Mouse (Mus musculus) CH12F3 (cell line): ENCODE measurements around the gene Npsr1.

Experiments
- in situ Hi-C: fragments of 300-500 bp; cut with MboI; formaldehyde crosslinking; loops from 2 replicates; pipeline ENCODE4 v1.14.3; 2020; ENCODE audit warnings: low sequenced_read_pairs

Gene Npsr1

DNA sequence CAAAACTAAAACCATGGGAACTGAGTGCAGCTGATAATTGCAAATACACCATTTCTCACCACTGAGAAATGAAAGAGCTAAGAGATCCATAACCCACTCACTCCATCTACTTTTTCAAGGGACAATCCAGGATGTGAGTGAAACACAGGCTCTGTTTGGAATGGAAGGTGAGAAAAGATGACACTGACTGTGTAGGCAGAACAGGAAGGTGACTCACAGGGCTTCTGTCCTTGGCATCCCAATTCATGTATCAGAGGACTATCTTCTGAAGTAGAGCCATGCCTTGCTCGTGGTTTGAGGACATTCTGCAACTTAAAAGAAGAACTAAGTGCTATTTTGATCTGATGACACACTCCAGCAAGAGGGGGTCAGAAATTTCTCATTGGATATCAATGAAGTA is 119.9 kb downstream of the Npsr1 start:
- in situ Hi-C loops: no loop called here

DNA sequence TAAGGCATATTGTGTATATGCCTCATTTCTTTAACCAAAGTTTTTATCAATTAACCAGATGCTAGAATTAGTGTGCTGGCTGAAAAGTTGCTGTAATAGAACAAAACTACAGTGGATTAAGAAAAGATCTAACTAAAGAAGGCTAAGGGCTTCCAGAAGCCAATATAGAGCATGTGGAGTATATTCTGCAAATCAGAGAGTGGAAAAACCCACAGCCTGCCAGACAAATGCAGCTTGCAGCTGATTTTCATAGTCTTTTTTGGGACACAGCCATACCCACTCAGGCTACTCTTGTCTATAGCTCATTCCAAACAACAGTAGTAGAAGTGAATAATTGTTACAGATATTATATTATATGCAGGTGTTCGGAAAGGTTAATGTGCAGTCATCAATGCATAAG is 138.7 kb downstream of the Npsr1 start:
- in situ Hi-C loops: no loop called here

DNA sequence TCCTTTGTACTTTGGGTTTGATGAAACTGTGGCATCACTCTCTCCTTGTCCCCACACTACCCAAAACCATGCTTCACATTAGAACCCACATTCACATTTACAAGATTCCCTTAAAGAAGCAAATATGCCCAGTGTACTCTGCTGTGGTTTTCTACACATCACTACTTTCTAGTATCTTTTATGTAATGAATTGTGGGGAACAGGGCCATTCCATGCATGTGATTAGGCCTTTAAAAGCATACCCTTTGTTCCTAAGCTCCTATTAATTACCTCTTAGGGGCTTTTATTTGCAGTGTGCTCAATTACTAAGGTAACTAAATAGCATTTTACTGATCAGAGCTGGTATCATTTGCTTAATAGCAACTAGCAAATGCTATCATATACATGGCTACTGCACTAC is 149.8 kb downstream of the Npsr1 start:
- in situ Hi-C loops: no loop called here

DNA sequence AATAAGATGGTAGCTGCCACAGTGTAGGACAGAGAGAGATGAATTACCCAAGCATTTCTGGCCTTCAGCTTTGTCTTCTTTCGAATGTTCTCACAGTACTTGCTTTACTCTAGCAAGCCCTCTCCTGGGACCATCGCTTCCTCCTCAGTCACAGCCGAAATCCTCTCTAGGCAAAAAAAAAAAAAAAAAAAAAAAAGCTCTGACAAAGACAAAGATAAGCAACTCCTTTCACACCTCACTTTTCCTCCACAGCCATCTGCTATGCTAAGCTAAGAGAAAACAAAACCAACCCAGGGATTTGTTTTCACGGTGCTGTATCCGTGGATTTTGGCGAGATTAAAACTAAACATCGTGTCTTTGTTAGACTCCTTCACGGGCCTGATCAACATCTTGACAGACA is 156.4 kb downstream of the Npsr1 start:
- in situ Hi-C loops: no loop called here

DNA sequence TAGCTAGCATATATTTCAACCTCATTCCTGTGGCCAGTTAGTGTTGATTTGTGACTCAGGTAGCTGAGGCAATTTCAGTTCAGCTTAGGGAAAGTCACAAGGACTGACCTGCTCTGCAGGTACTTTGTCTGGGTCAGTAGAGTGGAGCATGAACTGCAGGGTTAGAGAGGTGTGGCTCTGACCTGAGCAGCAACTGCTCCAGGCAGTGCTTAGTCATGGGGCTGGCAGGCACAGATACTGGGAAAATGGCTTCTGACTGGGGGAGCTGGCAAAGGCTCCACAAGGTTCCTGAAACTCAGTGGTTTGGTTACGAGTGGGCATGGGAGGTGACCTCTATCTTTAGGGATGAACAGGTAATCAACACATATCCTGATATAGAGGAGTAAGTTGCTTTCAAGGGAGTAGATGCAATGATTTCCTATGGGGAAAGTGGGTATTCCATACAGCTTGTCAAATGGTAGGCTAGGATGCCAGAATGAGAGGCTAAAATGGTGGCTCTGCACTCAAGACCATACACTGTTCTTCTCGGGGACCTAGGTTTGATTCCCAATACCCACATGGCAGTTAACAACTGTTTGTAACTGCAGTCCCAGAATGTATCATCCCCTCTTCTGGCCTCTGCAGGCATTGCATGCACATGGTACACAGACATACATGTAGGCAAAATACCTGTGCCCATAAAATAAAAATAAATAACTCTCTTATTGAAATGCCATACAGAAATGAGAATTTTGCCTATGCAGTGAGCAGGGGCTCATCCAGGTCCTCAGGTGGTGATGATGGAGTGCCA is 182.9 kb downstream of the Npsr1 start:
- in situ Hi-C loops: no loop called here

DNA sequence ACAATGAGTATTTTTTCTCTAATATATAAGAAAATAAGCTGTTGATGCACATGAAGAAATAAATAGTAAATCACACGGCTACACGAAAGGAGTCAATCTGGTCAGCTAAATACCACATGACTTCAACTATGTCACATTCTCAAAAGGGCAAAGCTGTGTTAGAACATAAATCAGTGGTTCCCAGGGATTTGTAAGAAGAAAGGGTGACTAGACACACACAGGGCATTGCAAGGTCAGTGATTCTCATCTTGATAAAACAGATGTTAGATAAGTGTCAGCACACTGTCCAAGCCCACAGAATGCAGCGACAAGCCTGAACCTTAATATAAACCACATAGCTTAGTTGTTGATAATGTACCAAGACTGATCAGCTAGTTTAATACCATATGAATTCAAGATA is 184.8 kb downstream of the Npsr1 start:
- in situ Hi-C loops: no loop called here

DNA sequence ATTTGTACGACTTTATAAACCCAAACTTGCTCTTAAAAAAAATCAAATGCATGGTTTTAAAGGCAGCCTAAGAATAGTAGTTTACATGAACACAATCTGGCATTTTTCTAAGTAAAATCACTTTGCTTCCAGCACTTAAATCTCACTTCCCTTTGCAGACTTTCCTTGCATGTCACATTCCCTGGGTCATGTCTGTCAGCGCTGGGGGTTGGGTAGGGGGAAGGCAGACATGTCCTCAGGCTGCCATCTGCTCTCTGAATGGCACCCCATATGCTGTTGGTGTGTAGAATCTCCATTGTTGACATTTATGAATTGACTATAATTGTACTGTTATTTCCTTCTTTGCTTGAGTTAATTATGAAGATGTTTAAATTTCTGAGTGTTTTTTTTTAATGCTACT is 185.3 kb downstream of the Npsr1 start:
- in situ Hi-C loops: no loop called here

DNA sequence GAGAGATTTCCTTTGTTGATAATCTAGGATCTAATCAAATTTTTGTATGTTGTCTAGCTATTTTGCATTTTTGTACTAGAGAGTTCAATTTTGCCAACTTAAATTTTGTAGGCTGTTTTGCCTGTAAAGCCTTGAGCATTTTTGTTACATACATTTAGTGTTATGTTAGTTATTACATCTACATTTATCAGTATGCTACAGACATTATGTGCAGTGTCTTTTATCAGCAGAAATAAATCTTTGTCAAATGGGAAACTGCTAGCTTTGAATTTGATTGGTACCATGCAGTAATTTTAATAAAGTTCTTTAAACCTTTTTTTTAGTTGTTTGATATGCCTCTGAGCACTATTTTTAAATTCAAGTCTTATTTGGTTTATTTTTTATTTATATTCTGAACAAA is 185.7 kb downstream of the Npsr1 start:
- in situ Hi-C loops: no loop called here

DNA sequence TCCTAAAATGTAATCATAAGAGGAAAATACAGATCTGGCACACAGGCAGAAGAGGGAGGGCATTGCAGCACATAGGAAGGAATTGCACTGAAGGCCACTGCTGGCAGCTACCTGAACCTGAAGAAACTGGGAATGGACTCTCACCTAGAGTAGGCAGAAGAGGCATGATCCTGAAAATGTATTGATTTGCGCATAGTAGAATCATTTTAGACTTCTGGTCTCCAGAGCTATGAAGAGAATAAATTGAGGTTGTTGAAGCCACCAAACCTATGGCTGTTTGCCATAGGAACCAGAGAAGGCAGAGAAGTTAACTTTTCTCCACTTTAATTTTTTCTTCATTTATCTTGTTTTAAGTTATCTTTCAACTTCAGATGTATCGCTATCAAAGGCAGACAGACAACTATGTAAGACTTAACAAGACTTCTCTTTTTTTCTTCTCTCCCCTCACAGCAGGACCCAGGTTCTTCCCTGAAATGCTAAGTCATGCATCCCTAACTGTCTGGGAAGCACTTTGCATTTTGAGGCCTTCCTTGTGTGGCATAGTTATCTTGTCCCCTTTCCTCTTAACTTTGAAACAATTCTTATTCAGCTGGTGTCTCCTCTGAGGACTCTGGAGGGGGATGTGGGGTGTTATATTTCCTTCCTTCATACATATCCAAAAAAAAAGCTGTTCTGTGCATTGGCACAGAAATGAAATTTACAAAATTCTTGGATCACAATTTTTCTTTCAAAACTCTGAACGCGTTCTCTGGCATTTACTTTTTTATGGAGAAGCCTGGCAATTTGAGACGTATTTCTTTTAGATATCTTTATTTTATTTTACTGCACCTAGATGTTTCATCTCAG is 186.7 kb downstream of the Npsr1 start:
- in situ Hi-C loops: no loop called here

DNA sequence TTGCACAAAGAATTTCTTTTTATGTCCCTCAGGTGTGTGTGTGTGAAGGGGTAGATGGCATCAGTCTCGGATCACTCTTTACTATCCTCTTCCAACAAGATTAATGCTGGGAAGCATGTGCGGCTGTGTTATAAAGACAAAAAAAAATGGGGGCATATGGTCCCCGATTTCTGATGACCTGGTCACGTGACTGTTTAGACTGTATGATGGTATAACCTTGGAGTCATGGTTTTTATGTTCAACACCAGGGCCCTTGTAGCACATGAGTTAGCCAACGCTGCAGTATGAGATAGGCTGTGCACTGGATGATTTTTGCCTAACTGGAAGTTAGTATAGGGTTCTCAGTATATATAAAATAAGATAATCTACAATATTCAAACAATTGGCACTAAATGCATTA is 187.6 kb downstream of the Npsr1 start:
- in situ Hi-C loops: no loop called here

DNA sequence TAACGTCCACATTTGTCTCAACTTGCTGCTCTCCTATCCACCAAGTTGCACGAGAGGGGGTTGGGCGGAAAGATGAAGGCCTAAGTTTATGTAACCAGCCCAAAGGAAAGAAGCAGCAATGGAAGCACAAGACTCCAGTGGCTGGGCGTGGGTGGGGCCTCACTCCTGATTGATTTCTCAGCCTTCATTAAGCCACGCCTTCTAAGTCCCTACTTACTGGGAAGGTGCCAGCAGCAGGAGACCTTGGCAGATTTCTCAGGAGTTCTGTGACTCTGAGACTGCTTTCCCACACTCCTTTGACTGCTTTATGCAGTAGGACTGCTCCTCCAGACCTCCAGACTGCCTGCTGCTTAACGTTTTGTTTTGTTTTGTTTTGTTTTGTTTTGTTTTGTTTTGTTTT is 193.6 kb downstream of the Npsr1 start:
- in situ Hi-C loops: no loop called here

DNA sequence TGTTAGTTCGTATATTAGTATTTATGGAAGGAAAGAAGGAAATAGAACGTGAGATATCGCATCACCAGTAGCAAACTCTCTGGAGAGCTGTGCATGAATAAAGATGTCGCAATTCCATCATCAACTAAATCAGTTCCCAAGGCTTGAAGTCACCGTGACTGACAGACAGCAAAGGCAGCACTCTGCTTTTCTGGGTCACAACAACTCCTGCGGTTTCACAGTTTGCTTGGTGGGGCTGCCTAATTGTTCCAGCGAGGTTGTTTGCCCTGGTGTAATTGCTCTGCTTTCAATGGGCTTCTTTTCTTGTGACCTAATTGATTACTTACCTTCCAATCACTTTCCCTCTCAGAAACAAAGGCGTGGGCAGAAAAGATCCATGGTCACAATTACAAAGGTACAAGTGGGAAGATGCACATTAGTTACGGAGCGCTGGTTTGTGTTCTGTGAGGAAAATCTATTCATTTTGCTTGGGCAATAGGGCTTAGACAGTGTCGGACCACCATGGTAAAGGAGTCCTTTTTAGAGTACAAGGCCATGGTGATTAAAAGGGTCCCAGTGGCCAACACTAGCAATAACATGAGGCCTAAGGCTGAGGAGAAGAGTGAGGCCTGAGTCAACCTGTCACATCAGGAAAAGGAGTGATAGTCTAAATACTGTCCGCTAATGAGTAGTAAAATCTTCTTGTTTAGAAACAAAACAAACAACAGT is 195.6 kb downstream of the Npsr1 start:
- in situ Hi-C loops: no loop called here

DNA sequence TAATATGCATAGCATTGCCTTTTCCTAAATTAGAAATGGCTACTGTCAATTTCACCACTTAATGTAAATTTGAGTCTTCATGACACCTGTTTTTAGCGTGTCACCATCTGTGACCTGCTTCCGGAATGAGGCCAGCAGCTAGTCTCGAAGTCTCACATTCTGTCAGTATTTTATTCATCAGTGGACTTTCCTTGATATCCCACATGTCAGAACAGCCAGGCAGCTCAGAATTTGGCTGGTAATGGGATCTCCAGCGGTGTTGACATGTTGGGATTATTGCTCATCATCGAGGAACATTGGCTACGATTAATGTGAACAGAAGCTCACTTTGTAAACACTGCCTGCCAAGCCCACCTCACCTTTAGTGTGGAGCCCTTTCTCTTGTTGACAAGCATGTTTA is 205.1 kb downstream of the Npsr1 start:
- in situ Hi-C loops: no loop called here

DNA sequence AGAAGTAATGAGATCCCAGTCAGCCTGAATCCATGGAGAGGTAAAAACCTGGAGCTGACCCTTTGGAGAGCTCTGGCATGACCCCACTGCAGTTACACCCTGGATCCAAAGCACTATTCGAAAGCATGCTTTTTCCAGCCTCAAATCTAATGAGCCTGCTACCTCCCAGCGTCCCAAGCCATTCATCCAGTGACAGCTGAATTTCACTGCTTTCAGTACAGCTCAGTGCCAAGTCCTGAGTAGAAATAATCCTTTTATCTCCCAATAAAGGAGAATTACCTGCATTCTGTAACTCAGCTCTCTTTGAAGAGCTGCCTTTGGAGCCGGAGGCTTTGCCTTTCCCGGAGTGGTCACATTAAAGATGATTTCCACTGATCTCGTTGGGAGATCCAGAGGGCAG is 209.2 kb downstream of the Npsr1 start:
- in situ Hi-C loops: no loop called here

DNA sequence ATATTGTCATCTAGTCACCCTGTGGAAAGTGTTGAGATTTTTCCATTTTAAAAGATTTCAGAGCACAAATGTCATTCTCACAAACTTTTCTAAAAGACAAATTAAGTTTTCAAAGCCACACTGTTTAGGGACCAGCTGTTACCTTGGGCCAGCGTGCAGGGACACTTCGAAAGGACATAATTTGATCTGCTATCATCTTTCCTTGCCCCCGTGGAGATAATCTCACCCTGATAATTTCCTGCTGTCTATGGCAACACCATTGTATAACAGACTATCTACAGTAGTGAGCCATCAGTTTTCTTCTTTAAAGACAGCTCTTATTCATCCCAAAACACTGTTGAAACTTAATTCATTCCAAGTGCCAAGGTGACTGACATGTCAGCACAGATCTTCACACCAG is 209.6 kb downstream of the Npsr1 start:
- in situ Hi-C loops: no loop called here

DNA sequence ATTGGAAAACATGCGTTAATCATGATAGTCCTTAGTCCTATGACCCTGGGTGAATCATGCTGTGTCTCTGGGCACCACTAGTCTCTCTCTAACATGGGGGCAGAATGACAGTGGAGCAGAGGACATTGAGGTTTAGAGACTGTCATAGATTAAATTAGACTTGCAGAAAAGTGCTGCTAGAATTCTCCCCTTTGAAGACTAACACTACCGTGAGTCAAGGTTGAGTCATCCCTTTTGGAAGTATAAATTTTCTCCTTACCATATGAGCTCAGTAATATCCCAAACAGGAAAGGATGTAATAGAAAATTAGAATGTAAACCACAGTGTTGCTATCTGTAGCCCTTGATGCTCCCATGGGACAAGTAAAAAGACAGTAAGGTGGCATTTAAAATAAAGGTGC is 218.0 kb downstream of the Npsr1 start:
- in situ Hi-C loops: no loop called here

DNA sequence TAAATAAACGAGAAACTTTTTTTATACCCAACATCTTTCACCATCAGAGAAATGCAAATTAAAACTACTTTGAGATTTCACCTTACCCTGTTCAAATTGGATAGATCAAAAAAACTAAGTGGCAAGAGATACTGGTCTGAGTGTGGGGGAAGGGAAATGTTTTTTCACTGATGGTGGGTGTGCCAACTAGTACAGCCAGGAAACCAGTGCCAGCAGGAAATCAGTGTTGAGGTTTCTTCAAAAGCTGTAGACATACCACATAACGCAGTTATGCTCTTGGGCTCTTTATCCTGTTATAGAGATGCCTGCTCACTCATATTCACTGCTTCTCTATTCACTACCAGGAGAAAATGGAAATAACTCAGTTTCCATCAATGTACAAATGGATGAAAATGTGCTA is 233.9 kb downstream of the Npsr1 start:
- in situ Hi-C loops: no loop called here

DNA sequence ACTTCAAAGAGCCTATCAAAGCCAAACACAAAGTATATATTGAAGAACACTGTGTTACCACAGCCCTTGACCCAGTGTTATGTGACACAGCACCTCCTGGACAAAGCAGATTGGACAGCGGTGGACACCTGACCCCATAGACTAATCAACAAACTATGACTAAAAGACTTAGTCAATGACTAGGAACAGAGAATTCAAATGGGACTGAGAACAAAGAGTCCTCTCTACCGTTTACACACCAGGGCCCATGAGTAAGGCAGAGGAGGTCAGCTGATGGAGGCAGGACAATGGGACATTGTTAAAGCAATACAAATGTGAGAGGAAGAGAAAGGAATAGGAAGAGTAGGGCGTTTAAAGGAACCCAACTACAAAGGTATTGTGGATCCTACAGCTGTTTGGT is 243.5 kb downstream of the Npsr1 start:
- in situ Hi-C loops: no loop called here

DNA sequence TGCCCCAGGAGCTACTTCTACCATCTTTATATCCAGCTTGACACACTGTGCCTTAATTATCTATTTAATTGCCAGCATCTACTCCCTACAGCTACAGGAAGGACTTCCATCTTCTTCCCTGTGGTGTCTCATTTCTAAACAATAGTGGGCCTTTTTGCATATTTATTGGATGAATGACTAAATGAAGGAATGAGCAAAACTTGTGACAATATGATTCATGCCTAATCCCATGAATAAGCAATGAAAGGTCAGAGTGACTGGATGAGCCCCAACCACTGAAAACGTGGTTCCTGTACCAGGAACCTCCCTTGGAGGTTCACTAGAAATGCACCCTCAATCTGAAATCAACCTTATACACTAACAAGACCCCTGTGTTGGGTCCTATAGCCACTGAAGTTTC is 249.2 kb downstream of the Npsr1 start:
- in situ Hi-C loops: no loop called here

DNA sequence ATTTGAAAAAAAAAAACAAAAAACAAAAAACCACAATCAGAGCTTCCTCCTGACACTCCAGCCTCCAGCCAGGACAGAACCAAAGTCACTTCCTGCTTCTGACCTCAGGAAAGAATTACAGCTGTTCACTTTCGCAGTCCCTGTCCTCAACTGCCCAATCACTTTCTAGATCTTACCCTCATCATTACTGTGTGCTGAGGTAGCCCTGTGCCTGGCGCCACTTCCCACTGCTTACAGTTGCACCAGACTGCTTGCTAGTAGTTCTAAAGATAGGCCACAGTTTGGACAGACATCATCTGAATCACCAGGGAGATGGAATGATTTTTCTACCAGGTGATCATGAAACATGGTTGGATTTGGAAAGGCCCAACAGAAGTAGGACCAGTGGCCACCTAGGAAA is 251.7 kb downstream of the Npsr1 start:
- in situ Hi-C loops: no loop called here

DNA sequence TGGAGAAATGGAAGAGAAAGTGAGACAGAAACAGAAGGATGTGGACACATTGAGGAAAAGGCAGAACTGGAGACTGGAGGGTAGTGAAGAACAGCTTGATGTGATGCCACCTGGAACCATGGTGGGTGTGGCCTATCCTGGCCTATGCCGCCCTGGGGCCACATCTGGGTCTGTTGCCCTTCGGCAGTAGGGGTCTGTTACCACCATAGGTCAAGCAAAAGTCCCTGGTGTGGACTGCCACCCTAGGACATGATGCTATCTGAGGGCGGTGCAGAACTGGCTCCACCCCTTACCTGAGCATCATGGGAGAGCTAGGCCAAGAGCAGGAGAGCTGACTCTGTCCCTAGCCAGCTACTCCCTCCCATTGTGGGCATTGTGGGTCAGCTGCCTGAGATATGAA is 253.6 kb downstream of the Npsr1 start:
- in situ Hi-C loops: no loop called here
